Mouse (Mus musculus) megakaryocyte, embryonic 14.5 days (primary cell): ENCODE measurements around the gene Cldn3.

Experiments
- FLI1 ChIP-seq: IDR thresholded peaks from 2 replicates; pipeline ENCODE4 v1.6.1; 2012; ENCODE audit warnings: low read length, inconsistent platforms, mixed read lengths
- GATA1 ChIP-seq: IDR thresholded peaks from 3 replicates; pipeline ENCODE4 v1.6.1; 2012; ENCODE audit warnings: mixed read lengths, low read length, inconsistent platforms, borderline replicate concordance

- TF ChIP-seq GATA1: no peak
- TF ChIP-seq FLI1: no peak
Observed at GRCm38 (mm10) chr5:135015497-135015896, 29.5 kb downstream of the Cldn3 start.
